In the genomic region with DNA sequence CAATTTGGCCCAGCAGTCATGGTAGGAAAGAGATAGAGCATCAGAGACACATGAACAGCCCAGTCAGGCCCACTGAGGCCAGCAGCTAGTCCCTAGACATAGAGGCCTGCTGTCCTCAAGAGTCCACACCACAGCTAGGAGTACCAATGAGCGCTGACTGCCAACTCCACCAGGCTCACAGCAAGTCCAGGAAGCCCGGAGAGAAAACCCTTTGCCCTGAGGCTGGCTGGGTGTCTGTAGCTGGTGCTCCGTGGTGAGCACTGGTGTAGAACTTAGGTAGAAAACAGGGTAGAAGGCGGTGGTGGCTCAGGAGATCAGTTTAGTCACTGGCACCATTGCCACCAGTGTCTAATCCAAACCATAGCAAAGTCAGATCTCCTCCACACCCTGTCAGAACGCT, we compare ENCODE assay signal across 9 mouse cellular contexts. TPM values are rescaled to one million over a fixed set of nuclear protein-coding genes. Genes with fewer than 3 reads are reported as not detected.
DNase-seq lines count a peak whose midpoint lies in the region; ATAC-seq and TF ChIP-seq lines count a peak whose summit lies in the region.
"Had no signal": no experiment of that assay in that cellular context is flagged by ENCODE, and none has a peak within 500 bp of the region (broad histone marks: within the 10 kb centered on the region; RNA-seq: fewer than 3 reads in every experiment).

No protein-coding gene starts in this region.

- peak overlapping the region; percentile 92 for H3K27ac ChIP-seq in heart, embryonic 10.5 days
- peak overlapping the region; percentile 82; the same call in 1 of the 2 replicates for H3K27ac ChIP-seq in kidney, postnatal 0 days
- H3K27ac ChIP-seq in midbrain, postnatal 0 days (ENCODE audit: low read depth, low read length), result peak overlapping the region; percentile 65; the same call in 1 of the 2 replicates
- H3K27ac ChIP-seq in midbrain, embryonic 11.5 days (ENCODE audit: low read depth, low read length), result no peak overlapping the region
- H3K27ac ChIP-seq in olfactory bulb, adult 2 months (ENCODE audit: insufficient read depth, low read depth, low read length), result 0 out of 2 replicates have a peak overlapping the region, but pooled peaks have one; percentile 2

- no peaks in the 10 kb centered on the region for H3K9me3 ChIP-seq in heart, embryonic 10.5 days
- no peaks in the 10 kb centered on the region for H3K9me3 ChIP-seq in kidney, postnatal 0 days (replicated peaks; ENCODE audit: low read length)
- no peaks in the 10 kb centered on the region for H3K9me3 ChIP-seq in midbrain, postnatal 0 days (ENCODE audit: low read length)
- no peaks in the 10 kb centered on the region for H3K9me3 ChIP-seq in midbrain, embryonic 11.5 days (ENCODE audit: control insufficient read depth, low read length)

- WGBS in heart, embryonic 10.5 days, result 71% methylated on average over 5 of the region's 5 CpGs
- WGBS in kidney, postnatal 0 days, result 83% methylated on average over 5 of the region's 5 CpGs
- 79% methylated on average over 5 of the region's 5 CpGs for WGBS in midbrain, postnatal 0 days
- WGBS in midbrain, embryonic 11.5 days, result 88% methylated on average over 5 of the region's 5 CpGs
- WGBS in olfactory bulb, adult 2 months, result 91% methylated on average over 5 of the region's 5 CpGs

- H3K9ac ChIP-seq in kidney, postnatal 0 days (ENCODE audit: low read depth, low read length), result no peak overlapping the region
- no peak overlapping the region for H3K9ac ChIP-seq in midbrain, postnatal 0 days (replicated peaks; ENCODE audit: low read length, poor library complexity, severe bottlenecking)
- H3K9ac ChIP-seq in midbrain, embryonic 11.5 days (ENCODE audit: low read length), result no peak overlapping the region

- H3K36me3 ChIP-seq in heart, embryonic 10.5 days, result no peaks in the 10 kb centered on the region
- no peaks in the 10 kb centered on the region for H3K36me3 ChIP-seq in kidney, postnatal 0 days (ENCODE audit: insufficient read depth, low read length)
- no peaks in the 10 kb centered on the region for H3K36me3 ChIP-seq in midbrain, postnatal 0 days (ENCODE audit: insufficient read depth, low read length)
- no peaks in the 10 kb centered on the region for H3K36me3 ChIP-seq in midbrain, embryonic 11.5 days (ENCODE audit: control insufficient read depth, insufficient read depth, low read length)

- no peak for TF ChIP-seq POLR2A in olfactory bulb, adult 2 months (IDR thresholded peaks at IDR 0.05; ENCODE audit: insufficient read depth, low read depth, low read length)

- no peak for DNase-seq in heart, embryonic 10.5 days (ENCODE audit: low spot score)
- no peak for DNase-seq in heart, postnatal 10 days
- no peak for DNase-seq in kidney, postnatal 0 days (ENCODE audit: low spot score)
- DNase-seq in kidney, postnatal 14 days, result no peak
- DNase-seq in midbrain, postnatal 0 days (ENCODE audit: low spot score), result no peak
- no peak for DNase-seq in midbrain, embryonic 11.5 days (ENCODE audit: low spot score, missing footprints)
- DNase-seq in retina, embryonic 14.5 days (ENCODE audit: low spot score), result no peak
- DNase-seq: liver had no signal

- H3K4me1 ChIP-seq in heart, embryonic 10.5 days, result peaks cover 50% of the 10 kb centered on the region
- peaks cover 20% of the 10 kb centered on the region; the same call in 1 of the 2 replicates for H3K4me1 ChIP-seq in kidney, postnatal 0 days (replicated peaks; ENCODE audit: insufficient read depth, low read length)
- H3K4me1 ChIP-seq in midbrain, postnatal 0 days (ENCODE audit: insufficient read depth, low read length), result 0 out of 2 replicates have a peak, but pooled peaks cover 4% of the 10 kb centered on the region
- H3K4me1 ChIP-seq in midbrain, embryonic 11.5 days (ENCODE audit: control insufficient read depth, insufficient read depth, low read length), result no peaks in the 10 kb centered on the region; the same call in 1 of the 2 replicates
- peaks cover 13% of the 10 kb centered on the region; the same call in 1 of the 2 replicates for H3K4me1 ChIP-seq in olfactory bulb, adult 2 months (ENCODE audit: control insufficient read depth, insufficient read depth, low read length)

- ATAC-seq in kidney, postnatal 0 days (replicated peaks; ENCODE audit: low FRiP score, low read depth), result no peak
- no peak for ATAC-seq in midbrain, postnatal 0 days (ENCODE audit: low FRiP score)
- ATAC-seq in midbrain, embryonic 11.5 days (ENCODE audit: low FRiP score), result no peak

- H3K4me2 ChIP-seq in kidney, postnatal 0 days (ENCODE audit: low read length), result no peak overlapping the region
- peak overlapping the region; percentile 91 for H3K4me2 ChIP-seq in midbrain, postnatal 0 days (ENCODE audit: low read depth, low read length, poor library complexity, severe bottlenecking)
- no peak overlapping the region for H3K4me2 ChIP-seq in midbrain, embryonic 11.5 days

- H3K27me3 ChIP-seq in heart, embryonic 10.5 days (ENCODE audit: insufficient read depth, poor library complexity, severe bottlenecking), result 0 out of 2 replicates have a peak, but pooled peaks cover 4% of the 10 kb centered on the region
- H3K27me3 ChIP-seq in kidney, postnatal 0 days (ENCODE audit: insufficient read depth, low read length), result no peaks in the 10 kb centered on the region
- no peaks in the 10 kb centered on the region for H3K27me3 ChIP-seq in midbrain, postnatal 0 days (ENCODE audit: insufficient read depth, low read length)
- no peaks in the 10 kb centered on the region; the same call in 1 of the 2 replicates for H3K27me3 ChIP-seq in midbrain, embryonic 11.5 days (ENCODE audit: control insufficient read depth, insufficient read depth, low read length)

- H3K4me3 ChIP-seq in heart, embryonic 10.5 days, result 0 out of 2 replicates have a peak overlapping the region, but pooled peaks have one; percentile 90
- H3K4me3 ChIP-seq in kidney, postnatal 0 days (replicated peaks; ENCODE audit: low read depth, low read length), result no peak overlapping the region
- H3K4me3 ChIP-seq in midbrain, postnatal 0 days (ENCODE audit: low read depth, low read length), result no peak overlapping the region
- H3K4me3 ChIP-seq in midbrain, embryonic 11.5 days (ENCODE audit: low read depth, low read length), result no peak overlapping the region
- H3K4me3 ChIP-seq in olfactory bulb, adult 2 months (ENCODE audit: insufficient read depth, low read depth, low read length), result no peak overlapping the region

- no peak for TF ChIP-seq CTCF in kidney, postnatal 0 days (IDR thresholded peaks at IDR 0.05; ENCODE audit: low read depth)
- TF ChIP-seq CTCF in midbrain, postnatal 0 days (IDR thresholded peaks at IDR 0.05), result no peak
- no peak for TF ChIP-seq CTCF in olfactory bulb, adult 2 months (IDR thresholded peaks at IDR 0.05; ENCODE audit: insufficient read depth, low read depth, low read length)

- intact Hi-C loops in heart, postnatal 10 days (cut with DNase I), result loop anchor here (2.0 kb wide), 1 partner anchor 55 kb away; no protein-coding TSS in a partner anchor

RNA-seq across cellular contexts. Expression of a gene that starts 1.0 kb away (rescaled TPM):
- polyA plus RNA-seq in heart, embryonic 10.5 days (2016; fragmentation: Nextera tagmentation; extraction: Ambion mirVana), result 11.7 and 17.9 TPM in 2 replicates
- total RNA-seq in heart, postnatal 10 days (2021), result 10 to 100 TPM; 87.1 to 88.6 TPM
- polyA plus RNA-seq in kidney, postnatal 0 days (2015; fragmentation: Nextera tagmentation; extraction: Ambion mirVana), result 24.0 and 24.5 TPM in 2 replicates
- 43.8 and 45.9 TPM in 2 replicates for total RNA-seq in midbrain, postnatal 0 days (2014; rRNA removed)
- 10.3 and 13.8 TPM in 2 replicates for polyA plus RNA-seq in midbrain, postnatal 0 days (2015; fragmentation: Nextera tagmentation; extraction: Ambion mirVana)
- 8.9 and 10.0 TPM in 2 replicates for polyA plus RNA-seq in midbrain, embryonic 11.5 days (2014; fragmentation: Nextera tagmentation; extraction: Ambion mirVana)
- not detected in 2 replicates for polyA plus RNA-seq in olfactory bulb, adult 2 months (2012; ENCODE audit: insufficient read depth, insufficient read length, low replicate concordance, missing spikeins)
